Mouse (Mus musculus): ENCODE data around the gene Hsp90ab1. TPM values are rescaled to one million over a fixed set of nuclear protein-coding genes. Genes with fewer than 3 reads are reported as not detected.

The Hsp90ab1 gene
- polyA plus RNA-seq, 1 experiment from 2014 or later: 750 TPM

DNA sequence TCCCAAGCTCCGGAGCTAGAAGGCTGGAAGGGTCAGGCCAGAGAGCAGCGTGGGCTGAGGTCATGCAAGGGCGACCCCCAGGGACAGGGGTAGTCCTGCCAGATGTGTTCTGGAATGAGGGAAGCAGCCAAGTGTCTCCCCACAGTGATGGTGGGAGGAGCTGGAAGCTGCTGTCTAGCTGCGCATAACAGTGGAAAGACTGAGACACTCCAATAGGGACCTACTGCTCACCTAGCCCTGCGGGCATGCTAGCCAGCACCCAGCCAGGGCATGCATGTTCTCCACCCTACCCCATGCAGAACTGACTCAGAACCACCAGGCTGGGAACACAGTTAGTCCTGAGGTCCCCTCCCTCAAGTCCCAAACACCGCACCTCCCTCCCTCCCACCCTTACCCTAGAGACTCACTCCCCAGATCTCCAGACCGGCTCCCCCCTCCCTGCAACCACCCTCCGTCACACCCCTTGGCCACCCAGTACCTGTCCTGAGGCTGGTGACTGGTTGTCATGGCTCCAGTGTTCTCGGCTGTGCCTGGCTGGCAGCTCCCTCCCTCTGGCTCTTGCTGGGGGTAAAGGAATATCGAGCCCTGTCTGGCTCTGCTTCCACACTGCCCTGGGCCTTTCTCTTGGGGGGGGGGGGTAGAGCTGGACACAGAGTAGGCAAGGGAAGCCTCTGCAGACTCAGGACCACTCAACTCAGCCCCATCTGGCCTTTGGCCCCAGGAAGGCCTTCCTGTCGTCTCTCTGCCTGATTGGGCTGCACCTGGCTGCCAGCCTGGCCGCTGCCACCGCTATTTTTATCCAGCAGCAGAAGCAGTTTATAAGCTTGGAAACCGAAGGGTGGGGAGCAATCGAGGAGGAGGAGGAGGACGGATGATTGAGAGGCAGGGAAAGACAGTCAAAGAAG lies 18.9 kb upstream of the Hsp90ab1 start:
- H3K4me2 ChIP-seq (replicated peaks; ENCODE audit: low read depth): peak overlapping the region; percentile 30
- H3K27me3 ChIP-seq (ENCODE audit: control insufficient read depth, insufficient read depth, low read length): no peaks in the 10 kb centered on the region
- no peak for TF ChIP-seq EP300 (optimal IDR thresholded peaks at IDR 0.05)
- TF ChIP-seq CTCF (IDR thresholded peaks at IDR 0.05; ENCODE audit: low read depth): no peak
- H3K36me3 ChIP-seq (ENCODE audit: control insufficient read depth, insufficient read depth, low read length): peaks cover 6% of the 10 kb centered on the region
- DNase-seq (ENCODE audit: low spot score) (no peak), ATAC-seq (ENCODE audit: low FRiP score, low TSS enrichment) (peak; percentile 13)
- no peak overlapping the region for H3K4me3 ChIP-seq (ENCODE audit: low read depth, low read length)
- peak overlapping the region; percentile 73; the same call in 1 of the 2 replicates for H3K27ac ChIP-seq (replicated peaks)
- WGBS: 55% methylated on average over 16 of the region's 16 CpGs
- peak overlapping the region; percentile 23; the same call in 1 of the 2 replicates for H3K9ac ChIP-seq (ENCODE audit: low read length)
- peaks cover 20% of the 10 kb centered on the region for H3K4me1 ChIP-seq (replicated peaks; ENCODE audit: control insufficient read depth, insufficient read depth)
- no peaks in the 10 kb centered on the region for H3K9me3 ChIP-seq (ENCODE audit: control insufficient read depth, low read length)

DNA sequence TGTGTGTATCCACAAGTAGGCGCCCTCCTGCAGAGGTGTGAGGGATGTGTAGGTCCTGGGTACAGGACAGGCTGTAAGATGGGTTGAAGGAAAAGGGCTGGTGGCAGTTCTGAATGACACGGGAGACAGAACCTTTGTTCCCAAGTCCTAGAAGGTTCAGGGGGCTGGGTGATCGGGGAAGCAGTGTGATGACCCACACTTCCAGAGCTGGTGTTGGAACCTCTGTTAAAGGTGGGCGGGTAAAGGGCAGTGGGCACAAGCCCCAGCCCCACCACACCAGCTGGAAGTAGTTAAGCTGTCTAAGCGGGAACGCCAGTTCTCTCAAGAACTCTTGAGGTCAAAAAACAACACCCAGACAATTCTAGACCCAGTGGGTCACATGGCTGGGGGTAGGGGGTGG lies 17.3 kb upstream of the Hsp90ab1 start:
- 75% methylated on average over 6 of the region's 6 CpGs for WGBS
- no peak for TF ChIP-seq EP300 (optimal IDR thresholded peaks at IDR 0.05)
- TF ChIP-seq CTCF (IDR thresholded peaks at IDR 0.05; ENCODE audit: low read depth): no peak
- Histone ChIP-seq H3K9me3 (ENCODE audit: control insufficient read depth, low read length) (no peaks in the 10 kb centered on the region), H3K27me3 (ENCODE audit: control insufficient read depth, insufficient read depth, low read length) (no peaks in the 10 kb centered on the region), H3K9ac (ENCODE audit: low read length) (no peak overlapping the region), H3K4me3 (ENCODE audit: low read depth, low read length) (no peak overlapping the region), H3K4me1 (replicated peaks; ENCODE audit: control insufficient read depth, insufficient read depth) (peaks cover 14% of the 10 kb centered on the region; the same call in 1 of the 2 replicates), H3K27ac (replicated peaks) (no peak overlapping the region), H3K4me2 (replicated peaks; ENCODE audit: low read depth) (no peak overlapping the region), H3K36me3 (ENCODE audit: control insufficient read depth, insufficient read depth, low read length) (peaks cover 6% of the 10 kb centered on the region)
- no peak for DNase-seq (ENCODE audit: low spot score)
- ATAC-seq (ENCODE audit: low FRiP score, low TSS enrichment): no peak

DNA sequence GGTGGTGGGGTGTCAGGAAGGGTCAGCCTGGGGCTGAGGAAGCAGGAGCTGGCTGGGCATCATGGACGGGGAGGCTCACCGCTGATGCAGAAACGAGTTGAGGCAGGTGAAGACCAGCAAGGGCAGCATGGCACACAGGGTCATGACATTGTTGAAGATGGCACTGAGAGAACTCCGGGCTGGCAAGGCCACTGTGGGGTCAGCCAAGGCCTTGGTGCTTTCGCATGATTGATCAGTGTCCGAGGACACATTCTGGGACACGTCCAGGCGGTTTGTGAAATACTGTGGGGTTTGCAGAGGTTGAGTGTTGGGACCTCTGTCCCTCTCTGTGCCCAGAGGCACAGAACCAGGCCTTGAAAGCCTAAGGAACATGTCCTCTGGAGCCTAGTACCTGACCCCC lies 16.8 kb upstream of the Hsp90ab1 start:
- no peak for ATAC-seq (ENCODE audit: low FRiP score, low TSS enrichment)

DNA sequence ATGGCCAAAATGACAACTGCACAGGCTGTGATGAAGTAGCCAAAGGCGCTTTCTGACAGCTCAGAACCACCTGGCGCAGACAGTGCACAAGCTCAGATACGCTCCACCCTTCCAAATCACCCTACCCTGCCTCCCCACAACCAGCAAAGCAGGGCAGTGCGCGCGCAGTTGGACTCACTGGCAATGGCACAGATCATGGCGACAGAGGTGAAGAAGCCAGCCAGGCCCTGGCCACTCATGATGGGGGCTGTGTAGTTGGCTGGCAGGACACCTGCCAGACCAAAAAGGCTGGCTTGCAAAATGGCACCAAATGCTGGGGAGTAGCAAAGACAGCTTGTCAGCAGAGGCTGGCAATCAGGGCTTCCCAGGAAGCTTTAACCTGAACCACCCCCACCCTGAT lies 16.2 kb upstream of the Hsp90ab1 start:
- 97% methylated on average over 7 of the region's 7 CpGs for WGBS
- TF ChIP-seq CTCF (IDR thresholded peaks at IDR 0.05; ENCODE audit: low read depth) (no peak), EP300 (optimal IDR thresholded peaks at IDR 0.05) (no peak)
- no peak overlapping the region for H3K9ac ChIP-seq (ENCODE audit: low read length)
- no peak for ATAC-seq (ENCODE audit: low FRiP score, low TSS enrichment)
- H3K27ac ChIP-seq (replicated peaks): no peak overlapping the region
- DNase-seq (ENCODE audit: low spot score): no peak
- H3K9me3 ChIP-seq (ENCODE audit: control insufficient read depth, low read length): no peaks in the 10 kb centered on the region
- H3K4me3 ChIP-seq (ENCODE audit: low read depth, low read length): no peak overlapping the region
- H3K27me3 ChIP-seq (ENCODE audit: control insufficient read depth, insufficient read depth, low read length): no peaks in the 10 kb centered on the region
- peaks cover 14% of the 10 kb centered on the region; the same call in 1 of the 2 replicates for H3K4me1 ChIP-seq (replicated peaks; ENCODE audit: control insufficient read depth, insufficient read depth)
- H3K4me2 ChIP-seq (replicated peaks; ENCODE audit: low read depth): no peak overlapping the region
- H3K36me3 ChIP-seq (ENCODE audit: control insufficient read depth, insufficient read depth, low read length): peaks cover 6% of the 10 kb centered on the region

More for the DNA sequence above, 16.8 kb upstream of the Hsp90ab1 start:
- peaks cover 12% of the 10 kb centered on the region; the same call in 1 of the 2 replicates for H3K4me1 ChIP-seq (replicated peaks; ENCODE audit: control insufficient read depth, insufficient read depth)
- 89% methylated on average over 8 of the region's 8 CpGs for WGBS
- H3K36me3 ChIP-seq (ENCODE audit: control insufficient read depth, insufficient read depth, low read length): peaks cover 6% of the 10 kb centered on the region
- TF ChIP-seq CTCF (IDR thresholded peaks at IDR 0.05; ENCODE audit: low read depth) (no peak), EP300 (optimal IDR thresholded peaks at IDR 0.05) (no peak)
- no peak for DNase-seq (ENCODE audit: low spot score)
- H3K27ac ChIP-seq (replicated peaks): no peak overlapping the region
- H3K4me3 ChIP-seq (ENCODE audit: low read depth, low read length): no peak overlapping the region
- no peak overlapping the region for H3K4me2 ChIP-seq (replicated peaks; ENCODE audit: low read depth)
- H3K9me3 ChIP-seq (ENCODE audit: control insufficient read depth, low read length): no peaks in the 10 kb centered on the region
- H3K27me3 ChIP-seq (ENCODE audit: control insufficient read depth, insufficient read depth, low read length): no peaks in the 10 kb centered on the region
- H3K9ac ChIP-seq (ENCODE audit: low read length): no peak overlapping the region

DNA sequence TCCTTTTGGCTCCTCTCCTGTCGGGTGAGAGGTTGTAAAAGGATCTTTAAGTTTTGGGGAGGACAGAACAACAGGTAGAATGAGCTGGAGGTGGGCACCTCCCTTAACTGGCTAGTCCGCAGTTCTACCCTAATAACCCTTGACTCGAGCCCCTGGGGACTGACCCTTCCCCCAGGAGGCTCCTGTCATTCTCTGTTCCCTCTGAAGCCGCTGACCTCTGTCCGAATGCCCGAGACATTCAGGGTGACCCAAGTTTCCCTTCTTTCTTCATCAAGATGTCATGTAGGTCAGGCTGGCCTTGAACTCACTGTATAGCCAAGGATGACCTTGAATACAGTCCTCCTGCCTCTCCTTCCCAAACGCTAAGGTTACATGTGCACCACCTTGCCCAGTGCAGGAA lies 15.3 kb upstream of the Hsp90ab1 start:
- Histone ChIP-seq H3K36me3 (ENCODE audit: control insufficient read depth, insufficient read depth, low read length) (peaks cover 6% of the 10 kb centered on the region), H3K4me1 (replicated peaks; ENCODE audit: control insufficient read depth, insufficient read depth) (peaks cover 10% of the 10 kb centered on the region; the same call in 1 of the 2 replicates), H3K27ac (replicated peaks) (no peak overlapping the region), H3K4me3 (ENCODE audit: low read depth, low read length) (no peak overlapping the region), H3K9me3 (ENCODE audit: control insufficient read depth, low read length) (no peaks in the 10 kb centered on the region), H3K27me3 (ENCODE audit: control insufficient read depth, insufficient read depth, low read length) (no peaks in the 10 kb centered on the region), H3K4me2 (replicated peaks; ENCODE audit: low read depth) (no peak overlapping the region), H3K9ac (ENCODE audit: low read length) (no peak overlapping the region)
- TF ChIP-seq EP300 (optimal IDR thresholded peaks at IDR 0.05): no peak
- no peak for TF ChIP-seq CTCF (IDR thresholded peaks at IDR 0.05; ENCODE audit: low read depth)
- ATAC-seq (ENCODE audit: low FRiP score, low TSS enrichment) (no peak), DNase-seq (ENCODE audit: low spot score) (no peak)
- 88% methylated on average over 7 of the region's 7 CpGs for WGBS

DNA sequence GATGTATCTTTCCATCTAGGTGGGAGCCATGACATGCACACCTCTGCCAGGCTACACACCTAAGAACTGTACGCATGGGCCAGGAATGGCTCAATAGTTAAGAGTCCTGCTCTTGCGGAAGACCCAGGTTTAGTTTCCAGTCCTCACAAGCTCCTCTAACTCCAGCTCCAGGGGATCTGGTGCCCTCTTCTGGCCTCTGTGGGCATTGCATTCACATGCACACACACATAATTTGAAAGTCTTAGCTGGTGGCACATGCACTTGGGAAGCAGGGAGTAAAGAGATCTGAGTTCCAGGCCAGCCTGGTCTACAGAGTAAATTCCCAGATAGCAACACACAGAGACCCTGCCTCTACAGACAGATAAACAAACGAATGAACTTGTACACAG lies 13.4 kb upstream of the Hsp90ab1 start:
- H3K27ac ChIP-seq (replicated peaks): peak overlapping the region; percentile 89; the same call in 1 of the 2 replicates

More for the DNA sequence above, 13.4 kb upstream of the Hsp90ab1 start:
- no peak overlapping the region for H3K4me2 ChIP-seq (replicated peaks; ENCODE audit: low read depth)
- peaks cover 6% of the 10 kb centered on the region for H3K36me3 ChIP-seq (ENCODE audit: control insufficient read depth, insufficient read depth, low read length)
- no peaks in the 10 kb centered on the region for H3K9me3 ChIP-seq (ENCODE audit: control insufficient read depth, low read length)
- WGBS: 98% methylated on average over 3 of the region's 3 CpGs
- ATAC-seq (ENCODE audit: low FRiP score, low TSS enrichment) (no peak), DNase-seq (ENCODE audit: low spot score) (no peak)
- TF ChIP-seq CTCF (IDR thresholded peaks at IDR 0.05; ENCODE audit: low read depth) (peak; percentile 63), EP300 (optimal IDR thresholded peaks at IDR 0.05) (no peak)
- H3K9ac ChIP-seq (ENCODE audit: low read length): no peak overlapping the region
- H3K4me1 ChIP-seq (replicated peaks; ENCODE audit: control insufficient read depth, insufficient read depth): 0 out of 2 replicates have a peak, but pooled peaks cover 5% of the 10 kb centered on the region
- no peaks in the 10 kb centered on the region for H3K27me3 ChIP-seq (ENCODE audit: control insufficient read depth, insufficient read depth, low read length)
- no peak overlapping the region for H3K4me3 ChIP-seq (ENCODE audit: low read depth, low read length)
